Mouse (Mus musculus) neural tube, embryonic 10.5 days (tissue): ENCODE data around the gene Pecam1.

ENCODE experiments used
- DNase-seq: peaks from one replicate; pipeline ENCODE4 v3.0.0-alpha.2; 2017; ENCODE audit warnings: low spot score; ENCODE audit errors: extremely low spot score

Gene Pecam1

GRCm38 (mm10) chr11:106698289-106698688 lies 52.1 kb downstream of the Pecam1 start:
- no peak for DNase-seq

- no peak for DNase-seq
Observed at GRCm38 (mm10) chr11:106695917-106696316, 54.5 kb downstream of the Pecam1 start.

GRCm38 (mm10) chr11:106692890-106693289 lies 57.5 kb downstream of the Pecam1 start:
- DNase-seq: no peak

GRCm38 (mm10) chr11:106688375-106688774 lies 62.1 kb downstream of the Pecam1 start:
- no peak for DNase-seq

GRCm38 (mm10) chr11:106687293-106687692 lies 63.1 kb downstream of the Pecam1 start:
- no peak for DNase-seq

- DNase-seq: no peak
Observed at GRCm38 (mm10) chr11:106684027-106684426, 66.4 kb downstream of the Pecam1 start.

GRCm38 (mm10) chr11:106683345-106683744 lies 67.1 kb downstream of the Pecam1 start:
- DNase-seq: no peak

- no peak for DNase-seq
Observed at GRCm38 (mm10) chr11:106681138-106681537, 69.3 kb downstream of the Pecam1 start.

GRCm38 (mm10) chr11:106679874-106680273 lies 70.6 kb downstream of the Pecam1 start:
- DNase-seq: no peak

GRCm38 (mm10) chr11:106677910-106678591 lies 72.4 kb downstream of the Pecam1 start:
- no peak for DNase-seq

- DNase-seq: no peak
Observed at GRCm38 (mm10) chr11:106677331-106677730, 73.1 kb downstream of the Pecam1 start.

- no peak for DNase-seq
Observed at GRCm38 (mm10) chr11:106675875-106676274, 74.6 kb downstream of the Pecam1 start.

GRCm38 (mm10) chr11:106675201-106675726 lies 75.2 kb downstream of the Pecam1 start:
- DNase-seq: no peak

GRCm38 (mm10) chr11:106674612-106675153 lies 75.7 kb downstream of the Pecam1 start:
- DNase-seq: peak; percentile 49

- DNase-seq: no peak
Observed at GRCm38 (mm10) chr11:106673727-106674611, 76.5 kb downstream of the Pecam1 start.

GRCm38 (mm10) chr11:106672919-106673505 lies 77.4 kb downstream of the Pecam1 start:
- no peak for DNase-seq

- no peak for DNase-seq
Observed at GRCm38 (mm10) chr11:106671801-106672200, 78.6 kb downstream of the Pecam1 start.

- no peak for DNase-seq
Observed at GRCm38 (mm10) chr11:106670951-106671478, 79.4 kb downstream of the Pecam1 start.

GRCm38 (mm10) chr11:106670266-106670665 lies 80.2 kb downstream of the Pecam1 start:
- no peak for DNase-seq

GRCm38 (mm10) chr11:106669873-106670173 lies 80.6 kb downstream of the Pecam1 start:
- no peak for DNase-seq

- DNase-seq: no peak
Observed at GRCm38 (mm10) chr11:106669102-106669872, 81.1 kb downstream of the Pecam1 start.
